Mouse (Mus musculus) frontal cortex, postnatal 36 days (tissue): Measurements from ENCODE around the gene Plod1.

Experiments used
- DNase-seq, 2 experiments: peaks; one replicate each; pipeline ENCODE4 v3.0.0; 2022; ENCODE audit warnings: low spot score in 2 of 2

Plod1 gene

GRCm38 (mm10) chr4:147938148-147939096 lies 1.9 kb upstream of the Plod1 start:
- no peak for DNase-seq

DNA sequence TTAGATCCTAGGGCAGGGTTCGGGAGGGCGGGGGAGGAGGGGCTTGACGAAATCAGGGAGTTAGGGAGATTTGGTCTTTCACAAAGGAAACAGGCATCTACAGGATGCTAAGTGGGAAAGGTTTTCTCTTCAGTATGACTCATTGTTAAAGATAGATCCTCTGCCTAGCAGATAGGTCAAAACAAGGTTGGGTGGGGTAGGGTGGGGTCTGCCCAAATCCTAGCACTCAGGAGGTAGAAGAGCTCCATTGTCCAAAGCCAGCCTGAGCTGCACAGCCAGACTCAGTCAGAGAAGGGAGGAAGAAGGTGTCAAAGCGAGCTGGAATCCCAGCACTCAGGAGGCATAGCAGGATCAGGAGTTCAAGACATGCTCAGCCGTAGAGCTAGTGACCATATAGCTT lies 919 bp upstream of the Plod1 start:
- no peak for DNase-seq

DNA sequence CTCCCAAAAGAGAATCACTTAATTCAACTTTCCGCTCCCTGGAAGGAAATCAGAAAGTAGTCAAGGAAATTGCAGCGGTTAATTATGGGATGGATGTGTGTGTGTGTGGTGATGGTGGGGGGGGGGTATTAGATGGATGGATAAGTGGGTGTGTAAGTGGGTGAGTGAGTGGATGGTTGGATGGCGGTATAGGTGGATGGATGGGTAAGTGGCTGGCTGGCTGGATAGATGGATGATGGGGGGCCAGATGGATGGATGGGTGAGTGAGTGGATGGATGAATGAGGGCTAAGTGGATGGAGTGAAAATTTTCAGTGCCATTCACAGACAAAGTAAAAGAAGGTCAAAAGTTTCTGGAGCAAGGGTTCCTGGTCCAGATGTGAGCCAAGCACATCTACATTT lies 454 bp upstream of the Plod1 start:
- DNase-seq, result no peak

- DNase-seq, result no peak
Measured at GRCm38 (mm10) chr4:147935904-147936303, 663 bp downstream of the Plod1 start.

DNA sequence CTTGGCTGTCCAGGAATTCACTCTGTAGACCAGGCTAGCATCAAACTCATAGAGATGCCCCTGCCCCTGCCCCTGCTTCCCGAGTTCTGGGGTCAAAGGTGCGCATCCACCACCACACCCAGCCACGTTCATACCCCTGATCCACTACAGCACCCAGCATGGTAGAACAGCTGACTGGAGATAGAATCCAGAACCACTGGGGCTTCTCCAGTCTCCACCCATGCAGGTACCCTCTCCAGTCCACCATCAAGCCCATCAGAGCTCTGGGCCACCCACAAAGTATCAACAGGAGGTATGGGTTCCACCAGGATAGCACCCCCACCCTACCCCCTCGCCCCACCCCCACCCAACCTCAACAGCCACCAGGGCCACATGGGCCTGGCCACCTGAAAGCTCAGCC lies 2.0 kb downstream of the Plod1 start:
- no peak for DNase-seq

DNA sequence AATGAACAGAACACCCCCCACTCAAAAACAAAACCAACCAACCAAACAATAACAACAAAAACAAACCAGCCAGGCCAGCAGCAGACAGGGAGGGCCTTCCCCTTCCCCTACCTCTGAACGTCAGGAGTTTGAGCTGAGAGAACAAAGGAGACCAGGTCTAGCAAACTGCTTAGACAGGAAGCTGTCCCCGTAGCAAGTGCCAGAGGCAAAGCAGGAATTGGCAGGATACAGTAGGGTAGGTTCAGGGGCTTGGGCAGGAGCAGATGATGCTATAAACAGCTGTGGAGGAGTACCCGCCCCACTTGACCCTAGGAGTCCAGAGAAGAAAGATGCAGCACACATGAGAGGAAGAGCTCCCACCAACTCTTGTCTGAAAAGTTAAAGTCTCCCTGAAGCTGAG lies 2.4 kb downstream of the Plod1 start:
- no peak for DNase-seq

- DNase-seq, result no peak
Measured at GRCm38 (mm10) chr4:147930946-147931345, 5.6 kb downstream of the Plod1 start.

DNA sequence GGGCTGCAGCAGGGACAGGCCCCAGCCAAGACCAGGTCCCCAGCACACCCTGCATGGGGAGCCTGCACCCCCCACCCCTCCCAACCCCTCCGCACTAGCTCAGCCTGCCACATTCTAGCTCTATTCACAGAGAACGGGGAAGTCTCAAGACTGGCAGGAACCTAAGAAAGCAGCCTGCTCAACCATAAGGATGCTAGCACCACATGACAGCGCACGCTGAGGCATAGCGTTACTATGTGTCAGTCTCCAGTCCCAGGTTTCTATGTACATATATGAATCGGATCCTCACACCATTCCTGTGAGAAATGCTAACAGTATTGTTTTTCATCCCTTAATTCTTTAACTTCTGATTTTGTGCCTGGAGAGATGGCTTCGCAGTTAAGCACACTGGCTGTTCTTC lies 8.0 kb downstream of the Plod1 start:
- DNase-seq, result no peak

DNA sequence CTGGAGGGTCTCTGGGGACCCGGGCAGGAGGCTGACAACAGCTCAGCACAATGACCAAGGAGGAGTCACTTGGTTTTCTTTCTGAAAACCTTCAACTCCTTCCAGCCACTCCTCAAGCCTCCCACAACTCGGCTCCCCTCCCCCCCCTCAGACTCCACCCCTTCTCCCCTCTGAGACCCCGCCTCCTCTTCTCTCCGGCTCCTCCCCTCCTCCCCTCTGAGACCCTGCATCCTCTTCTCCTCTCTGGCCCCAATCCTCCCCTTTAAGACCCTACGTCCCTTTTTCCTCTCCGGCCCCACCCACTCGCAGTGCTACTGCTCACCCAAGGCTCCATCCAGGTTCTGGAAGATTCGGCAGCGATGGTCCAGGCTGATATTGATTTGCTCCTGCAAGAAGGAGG lies 8.4 kb downstream of the Plod1 start:
- DNase-seq, result no peak

GRCm38 (mm10) chr4:147927705-147928104 lies 8.9 kb downstream of the Plod1 start:
- DNase-seq, result no peak

DNA sequence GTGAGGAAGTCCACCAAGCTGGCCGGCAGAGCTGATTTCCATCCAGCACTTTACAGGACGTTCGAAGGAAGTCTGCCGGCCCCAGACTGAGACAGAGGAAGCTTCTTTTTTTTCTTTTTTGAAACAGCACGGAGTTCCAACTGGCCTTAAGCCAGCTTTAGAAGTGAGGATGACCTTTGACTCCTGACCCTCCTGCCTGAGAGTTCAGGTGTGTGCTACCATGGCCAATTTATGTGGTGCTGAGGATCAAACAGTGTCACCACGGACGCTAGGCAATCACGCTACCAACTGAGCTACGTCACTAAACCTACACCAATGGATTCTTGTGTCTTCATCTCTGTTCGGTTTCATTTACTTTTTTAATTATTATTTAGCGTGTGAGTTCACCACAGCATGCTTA lies 14.2 kb downstream of the Plod1 start:
- DNase-seq, result no peak

GRCm38 (mm10) chr4:147920973-147921372 lies 15.6 kb downstream of the Plod1 start:
- no peak for DNase-seq

GRCm38 (mm10) chr4:147918459-147919121 lies 18.0 kb downstream of the Plod1 start:
- DNase-seq, result peak in 1 of 2 experiments; percentile 40

DNA sequence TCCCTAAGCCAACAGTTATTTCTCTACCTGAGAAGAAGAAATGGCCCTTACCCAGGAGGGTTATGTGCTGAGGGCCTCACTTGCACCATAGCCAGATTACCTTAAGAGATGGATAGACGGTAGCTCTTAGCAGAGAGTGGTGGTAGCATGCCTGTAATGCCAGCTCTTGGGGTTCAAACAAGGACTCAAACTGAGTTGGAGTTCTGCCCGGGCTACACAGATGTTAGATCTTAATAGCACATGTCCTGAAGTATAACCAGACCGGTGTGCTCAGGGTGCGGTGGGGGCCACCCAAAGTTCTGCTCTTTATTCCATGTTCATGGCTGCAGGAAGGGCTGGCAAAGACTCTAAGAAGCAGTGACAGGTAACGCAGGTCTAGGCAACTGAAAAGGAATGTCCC lies 27.1 kb downstream of the Plod1 start:
- no peak for DNase-seq

DNA sequence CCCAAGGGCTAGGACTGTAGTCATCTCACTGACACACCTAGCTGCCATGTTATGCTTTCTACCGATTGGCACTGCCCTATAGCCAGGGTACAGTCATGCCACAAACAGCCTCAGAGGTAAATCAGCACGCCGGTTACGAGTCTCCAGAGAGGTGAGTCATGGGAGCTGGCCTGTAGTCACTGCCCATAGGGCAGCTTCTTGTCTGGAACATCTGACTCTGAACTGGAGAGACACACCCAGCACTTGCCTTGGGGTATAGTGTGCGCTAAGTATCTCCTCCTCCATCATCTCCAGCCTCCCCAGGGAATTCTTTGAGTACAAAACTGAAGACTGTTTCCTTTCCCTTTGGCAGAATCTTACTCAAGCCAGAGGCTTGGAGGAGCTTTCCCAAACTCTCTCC lies 30.3 kb downstream of the Plod1 start:
- DNase-seq, result no peak

GRCm38 (mm10) chr4:147905090-147905659 lies 31.4 kb downstream of the Plod1 start:
- DNase-seq, result no peak

DNA sequence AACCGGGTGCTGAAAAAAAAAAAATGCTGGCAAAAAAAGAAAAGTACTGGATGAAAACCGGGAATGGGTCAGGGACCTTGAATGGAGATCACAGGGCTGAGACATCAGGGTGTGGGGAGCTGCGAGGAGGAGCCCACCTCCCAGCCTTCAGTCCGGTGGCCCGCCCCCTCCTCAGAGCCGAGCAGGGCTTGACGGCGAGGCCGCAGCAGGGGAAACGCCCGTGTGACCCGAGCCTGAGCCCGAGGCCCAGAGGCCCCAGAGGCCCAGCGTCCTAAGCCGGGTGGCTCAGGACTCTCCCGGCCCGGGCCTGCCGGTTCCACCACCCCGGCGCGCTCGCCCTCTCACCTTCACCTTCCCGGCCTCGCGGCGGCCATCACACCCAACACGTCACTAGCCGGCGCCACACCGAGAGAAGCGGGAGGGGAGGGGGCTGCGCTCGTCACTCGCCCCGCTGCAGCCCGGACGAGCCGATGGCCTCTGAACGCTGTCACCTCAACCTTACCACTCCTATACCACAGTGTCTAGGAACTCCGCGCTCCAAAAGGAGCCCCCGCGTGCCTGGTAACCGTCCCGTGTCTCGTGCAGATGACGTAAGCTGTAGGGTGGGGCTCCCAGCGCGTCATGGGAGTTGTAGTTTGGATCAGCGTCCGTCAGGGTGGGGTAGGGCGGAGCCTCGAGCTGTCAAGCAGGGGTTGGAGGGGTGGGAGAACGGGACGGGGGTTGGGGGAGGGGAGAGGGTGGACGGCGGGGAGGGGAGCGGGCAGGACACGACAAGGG lies 32.1 kb downstream of the Plod1 start, which contains the start of gene Mfn2:
Gene Mfn2, minus strand, starts transcription at position 392 of the 777 bp plus-strand sequence.
- DNase-seq, result peak; percentile 92 to 93

DNA sequence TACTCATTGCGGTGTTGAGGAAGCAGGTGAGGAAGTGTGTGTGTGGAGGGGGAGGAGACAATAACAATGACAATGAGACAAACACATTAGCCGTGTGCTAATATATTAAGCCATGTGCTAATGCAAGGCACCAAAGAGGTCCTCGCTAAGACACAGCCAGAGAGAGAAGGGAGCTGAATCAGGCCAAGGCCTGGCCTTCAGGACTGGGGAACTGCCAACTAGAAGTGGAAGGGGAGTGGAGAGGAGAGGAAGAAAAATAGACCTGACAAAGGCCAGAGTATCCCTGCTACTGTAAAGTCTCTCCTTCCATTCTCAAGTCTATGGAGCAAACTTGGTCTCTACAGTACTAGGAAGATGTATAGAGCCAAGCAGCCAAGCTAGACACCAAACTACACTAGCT lies 33.0 kb downstream of the Plod1 start:
- DNase-seq, result no peak

- no peak for DNase-seq
Measured at GRCm38 (mm10) chr4:147902906-147903500, 33.6 kb downstream of the Plod1 start.

DNA sequence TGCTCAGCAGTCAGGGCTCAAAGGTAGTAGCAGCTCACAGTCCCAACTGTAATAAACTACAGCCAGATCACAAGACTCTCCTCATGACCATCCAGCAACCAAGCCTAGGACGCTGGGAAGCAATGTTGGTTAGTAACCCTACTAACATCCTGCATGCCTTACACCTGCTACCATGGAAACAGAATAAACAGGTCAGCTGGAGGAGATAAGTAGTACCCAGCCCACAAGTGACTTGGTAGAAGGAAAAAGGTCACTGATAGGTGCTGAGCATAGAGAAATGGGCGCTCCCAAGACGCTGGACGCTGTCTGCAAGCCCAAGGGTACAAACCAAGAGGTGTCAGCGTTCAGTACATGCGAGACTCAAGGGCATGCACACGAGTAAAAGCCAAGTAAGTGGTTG lies 36.1 kb downstream of the Plod1 start:
- DNase-seq, result no peak

GRCm38 (mm10) chr4:147897348-147897747 lies 39.2 kb downstream of the Plod1 start:
- peak in 1 of 2 experiments; percentile 55 for DNase-seq
